In the genomic region with DNA sequence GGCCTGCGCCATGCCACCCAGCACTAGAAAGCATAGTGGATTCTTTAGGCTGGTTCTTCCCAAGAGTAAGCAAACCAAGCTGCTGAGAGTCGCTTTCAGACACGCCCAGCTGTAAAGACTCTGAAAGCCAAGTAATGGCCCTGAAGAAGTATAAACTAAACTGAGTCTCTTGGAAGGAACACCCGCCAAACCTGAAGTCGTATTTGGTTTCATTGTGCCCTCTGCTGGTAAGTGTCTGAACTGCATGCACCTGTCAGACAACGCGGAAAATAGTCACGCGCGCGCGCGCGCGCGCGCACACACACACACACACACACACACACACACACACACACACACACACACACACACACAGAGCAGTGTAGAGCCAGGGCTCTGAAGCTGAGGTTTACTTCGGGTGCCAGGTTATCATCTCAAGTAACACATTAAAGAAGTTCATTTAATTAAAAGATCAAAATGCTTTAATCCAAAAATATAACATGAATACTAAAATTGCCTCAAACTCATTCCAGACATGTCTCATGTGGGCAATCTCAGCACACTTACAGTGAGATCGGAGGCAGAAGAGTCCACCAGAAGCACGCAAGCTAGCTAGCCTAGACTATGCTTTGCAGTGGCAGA, we compare ENCODE assay signal across 7 mouse cellular contexts. TPM values are rescaled to one million over a fixed set of nuclear protein-coding genes. Genes with fewer than 3 reads are reported as not detected.
DNase-seq lines count a peak whose midpoint lies in the region; ATAC-seq lines count a peak whose summit lies in the region.

No protein-coding gene starts in this region.

- intact Hi-C loops in left cerebral cortex, postnatal 14 days (cut with DNase I) = loop anchor here (2.0 to 10.0 kb wide), 4 partner anchors 139 to 1022 kb away; no protein-coding TSS in a partner anchor

- H3K4me2 ChIP-seq in forebrain, embryonic 16.5 days (ENCODE audit: low read length) = no peak overlapping the region
- peak overlapping the region; percentile 30; the same call in 1 of the 2 replicates for H3K4me2 ChIP-seq in hindbrain, embryonic 16.5 days (ENCODE audit: low read length)

- ATAC-seq in forebrain, embryonic 16.5 days = 0 out of 2 replicates have a peak, but pooled peaks have one; percentile 13
- ATAC-seq in hindbrain, embryonic 16.5 days = 0 out of 2 replicates have a peak, but pooled peaks have one; percentile 16

- H3K36me3 ChIP-seq in forebrain, embryonic 16.5 days (ENCODE audit: control insufficient read depth, insufficient read depth) = no peaks in the 10 kb centered on the region
- H3K36me3 ChIP-seq in hindbrain, embryonic 16.5 days (ENCODE audit: control insufficient read depth, insufficient read depth, low read length) = no peaks in the 10 kb centered on the region
- H3K36me3 ChIP-seq in midbrain, embryonic 10.5 days = peaks cover under 1% of the 10 kb centered on the region; the same call in 1 of the 2 replicates

- peak; percentile 57 for DNase-seq in Muller cell, postnatal 12 days (ENCODE audit: inconsistent ontology term)
- DNase-seq in brain, embryonic 18.5 days (ENCODE audit: low read depth, low spot score) = peak; percentile 60
- peak; percentile 86 to 89 for DNase-seq in left cerebral cortex, postnatal 14 days (ENCODE audit: low spot score in 2 of 2)
- DNase-seq in midbrain, embryonic 10.5 days (ENCODE audit: low spot score) = peak; percentile 75
- peak; percentile 41 for DNase-seq in spleen, adult 12 weeks (ENCODE audit: low spot score)

- peaks cover 12% of the 10 kb centered on the region for H3K4me1 ChIP-seq in forebrain, embryonic 16.5 days (replicated peaks; ENCODE audit: control insufficient read depth, insufficient read depth, low read length)
- peaks cover 9% of the 10 kb centered on the region for H3K4me1 ChIP-seq in hindbrain, embryonic 16.5 days (ENCODE audit: control insufficient read depth, insufficient read depth, low read depth, low read length)
- peaks cover 27% of the 10 kb centered on the region for H3K4me1 ChIP-seq in midbrain, embryonic 10.5 days

- H3K4me3 ChIP-seq in forebrain, embryonic 16.5 days (replicated peaks; ENCODE audit: low read length) = no peak overlapping the region
- no peak overlapping the region for H3K4me3 ChIP-seq in hindbrain, embryonic 16.5 days (ENCODE audit: low read length)
- no peak overlapping the region for H3K4me3 ChIP-seq in midbrain, embryonic 10.5 days

- 0 out of 2 replicates have a peak, but pooled peaks cover 2% of the 10 kb centered on the region for H3K27me3 ChIP-seq in forebrain, embryonic 16.5 days (replicated peaks; ENCODE audit: control insufficient read depth, insufficient read depth, low read length)
- H3K27me3 ChIP-seq in hindbrain, embryonic 16.5 days (replicated peaks; ENCODE audit: control insufficient read depth, insufficient read depth, low read length) = no peaks in the 10 kb centered on the region
- no peaks in the 10 kb centered on the region for H3K27me3 ChIP-seq in midbrain, embryonic 10.5 days (ENCODE audit: low read depth, poor library complexity, severe bottlenecking)

- no peak overlapping the region for H3K27ac ChIP-seq in forebrain, embryonic 16.5 days (ENCODE audit: low read length)
- H3K27ac ChIP-seq in hindbrain, embryonic 16.5 days (ENCODE audit: low read depth, low read length) = no peak overlapping the region
- no peak overlapping the region for H3K27ac ChIP-seq in midbrain, embryonic 10.5 days (replicated peaks)

- WGBS in forebrain, embryonic 16.5 days = 14% methylated on average over 20 of the region's 20 CpGs
- WGBS in hindbrain, embryonic 16.5 days = 13% methylated on average over 20 of the region's 20 CpGs
- 16% methylated on average over 20 of the region's 20 CpGs for WGBS in midbrain, embryonic 10.5 days

- no peaks in the 10 kb centered on the region for H3K9me3 ChIP-seq in forebrain, embryonic 16.5 days (ENCODE audit: control insufficient read depth, low read length)
- H3K9me3 ChIP-seq in hindbrain, embryonic 16.5 days (ENCODE audit: control insufficient read depth, low read length) = no peaks in the 10 kb centered on the region
- no peaks in the 10 kb centered on the region for H3K9me3 ChIP-seq in midbrain, embryonic 10.5 days (replicated peaks)

- H3K9ac ChIP-seq in forebrain, embryonic 16.5 days (replicated peaks; ENCODE audit: low read depth, low read length) = no peak overlapping the region
- H3K9ac ChIP-seq in hindbrain, embryonic 16.5 days (ENCODE audit: low read depth, low read length) = no peak overlapping the region

RNA-seq across cellular contexts. Expression of a gene that starts 3.6 kb away (rescaled TPM):
- polyA plus RNA-seq in forebrain, embryonic 16.5 days (2015; fragmentation: Nextera tagmentation; extraction: Ambion mirVana) = 275 and 276 TPM in 2 replicates
- 276 and 284 TPM in 2 replicates for polyA plus RNA-seq in hindbrain, embryonic 16.5 days (2015; fragmentation: Nextera tagmentation; extraction: Ambion mirVana)
- 100 to 1,000 TPM; 191 to 192 TPM for total RNA-seq in left cerebral cortex, postnatal 14 days (2021)
- 417 and 419 TPM in 2 replicates for polyA plus RNA-seq in midbrain, embryonic 10.5 days (2016; fragmentation: Nextera tagmentation; extraction: Ambion mirVana)

RNA-seq across cellular contexts. Expression of a gene that starts 53.1 kb away (rescaled TPM):
- polyA plus RNA-seq in forebrain, embryonic 16.5 days (2015; fragmentation: Nextera tagmentation; extraction: Ambion mirVana) = 15.7 and 16.8 TPM in 2 replicates
- polyA plus RNA-seq in hindbrain, embryonic 16.5 days (2015; fragmentation: Nextera tagmentation; extraction: Ambion mirVana) = 11.9 and 13.6 TPM in 2 replicates
- 10 to 100 TPM; 15.0 to 15.5 TPM for total RNA-seq in left cerebral cortex, postnatal 14 days (2021)
- polyA plus RNA-seq in midbrain, embryonic 10.5 days (2016; fragmentation: Nextera tagmentation; extraction: Ambion mirVana) = 14.1 and 15.1 TPM in 2 replicates
